Mouse (Mus musculus) adrenal gland, postnatal 4 days (tissue): ENCODE data around the gene Dnajc6. TPM values are rescaled to one million over a fixed set of nuclear protein-coding genes. Genes with fewer than 3 reads are reported as not detected.

Experiments
- DNase-seq, 2 experiments: peaks; one replicate each; pipeline ENCODE4 v3.0.0; 2021 to 2022; ENCODE audit warnings: low spot score in 2 of 2, mixed read lengths in 2 of 2
- total RNA-seq, 2 experiments: library from RNA; stranded (reverse); gene quantifications; 2 replicates each; pipeline ENCODE4 v1.2.3; 2021

Dnajc6 gene
- total RNA-seq, 2 experiments from 2014 or later = 8.6 to 11.7 TPM

GRCm38 (mm10) chr4:101684821-101685220 is 188.4 kb downstream of the Dnajc6 start:
- no peak for DNase-seq

DNA sequence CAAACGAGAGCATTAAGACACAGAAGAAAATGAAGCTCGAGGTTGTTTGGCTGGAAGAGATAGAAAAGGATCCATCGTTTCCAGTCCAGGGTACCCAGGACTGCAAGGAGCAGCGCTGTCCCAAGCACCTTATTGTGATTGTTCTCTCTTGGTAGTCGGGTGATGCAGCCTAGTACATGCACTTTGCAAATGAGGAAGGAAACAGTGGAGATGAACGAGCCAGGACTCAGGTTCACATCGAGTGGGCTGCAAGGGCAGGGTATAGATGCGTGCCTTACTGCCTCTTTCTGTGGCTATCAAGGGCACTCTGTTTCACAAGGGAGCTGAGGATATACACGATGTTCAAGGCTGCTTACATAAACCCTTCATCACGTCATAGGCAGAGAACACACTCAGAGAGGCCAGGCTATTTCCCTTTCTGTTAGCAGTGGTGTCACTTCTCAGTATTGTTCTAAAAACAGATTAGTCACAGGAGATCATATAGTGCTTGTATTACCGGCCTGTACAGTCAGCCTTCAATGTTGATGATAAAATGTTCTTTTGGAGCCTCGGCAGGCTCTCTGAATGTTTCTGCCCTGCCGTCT is 189.9 kb downstream of the Dnajc6 start:
- no peak for DNase-seq

DNA sequence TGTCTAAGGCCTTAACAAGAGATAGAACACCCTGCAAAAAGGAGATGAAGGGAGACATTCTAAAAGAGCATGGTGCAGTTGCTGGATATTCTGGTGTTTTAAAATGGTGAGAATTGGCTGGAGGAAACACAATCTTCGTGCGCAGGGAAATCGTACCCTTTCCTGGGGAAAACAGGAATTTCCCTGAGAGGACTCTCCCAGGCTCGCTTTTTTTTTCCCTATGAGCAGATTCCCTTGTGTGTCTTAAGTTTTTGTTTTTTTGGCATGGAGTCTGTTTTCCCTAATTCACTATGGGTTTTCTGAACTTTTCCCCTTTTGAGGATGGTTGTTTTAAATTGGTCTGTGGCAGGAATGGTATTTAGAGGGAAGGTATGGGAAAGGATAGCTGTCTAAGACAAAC is 192.8 kb downstream of the Dnajc6 start:
- no peak for DNase-seq

DNA sequence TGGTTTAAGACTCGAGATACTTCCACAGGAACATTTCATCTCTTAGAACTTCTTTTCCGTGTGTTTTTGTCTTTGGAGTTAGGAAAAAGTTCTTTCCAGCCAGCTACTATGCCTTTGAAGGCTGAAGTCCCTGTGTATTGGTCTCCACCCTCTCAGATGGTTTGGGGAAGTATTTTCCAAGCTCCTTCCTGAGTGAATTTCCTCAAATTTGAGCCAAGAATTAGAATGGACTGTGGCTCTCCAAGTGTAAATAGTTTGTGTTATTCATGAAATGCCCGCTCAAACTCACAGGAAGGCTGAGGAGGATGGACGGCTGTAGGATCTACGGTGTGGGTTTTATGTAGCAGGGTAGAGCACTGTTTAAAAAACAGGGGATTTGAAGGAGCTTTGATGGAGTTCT is 193.2 kb downstream of the Dnajc6 start:
- DNase-seq = no peak

Other genes starting within 250 kb of the Dnajc6 start
- 100 to 1,000 TPM; 120 to 122 TPM for gene Jak1, start 231.4 kb upstream of the Dnajc6 start, total RNA-seq
- 10 to 100 TPM in 1 of 2 experiments, 1 to 10 TPM in 1; 7.1 to 12.2 TPM for gene Ak4, start 77.4 kb upstream of the Dnajc6 start, total RNA-seq
- 10 to 100 TPM; 96.3 to 98.2 TPM for gene Leprot, start 151.1 kb downstream of the Dnajc6 start, total RNA-seq
- gene Lepr, start 220.8 kb downstream of the Dnajc6 start, total RNA-seq = 10 to 100 TPM; 11.7 to 17.3 TPM